Mouse (Mus musculus): ENCODE data around the gene Pprc1. TPM values are rescaled to one million over a fixed set of nuclear protein-coding genes. Genes with fewer than 3 reads are reported as not detected.

The Pprc1 gene
- total and polyA plus RNA-seq, 3 experiments: 27.8 to 135 (median 39.3) TPM

GRCm38 (mm10) chr19:46049129-46049528, 4.4 kb downstream of the Pprc1 start:
- no peak for DNase-seq (ENCODE audit: low read depth, low spot score)
- no peaks in the 10 kb centered on the region for H3K9me3 ChIP-seq (replicated peaks; ENCODE audit: insufficient read depth, low read length)
- no peaks in the 10 kb centered on the region for H3K27me3 ChIP-seq (ENCODE audit: control insufficient read depth in 1 of 2, insufficient read depth in 2 of 2, low read length in 2 of 2)
- H3K9ac ChIP-seq (ENCODE audit: control insufficient read depth, low read depth, low read length, poor library complexity, severe bottlenecking): no peak overlapping the region
- H3K79me2 ChIP-seq (ENCODE audit: control insufficient read depth, insufficient read depth, low read length, poor library complexity): peaks cover 12% of the 10 kb centered on the region
- H3K36me3 ChIP-seq (ENCODE audit: control insufficient read depth in 1 of 2, insufficient read depth in 2 of 2, low read length in 2 of 2): peaks cover 0 to 18% of the 10 kb centered on the region in 2 experiments; a peak in 2 of 4 replicates
- H3K4me3 ChIP-seq (ENCODE audit: control insufficient read depth in 1 of 2, insufficient read depth in 1 of 2, low read depth in 2 of 2, low read length in 2 of 2): no peak overlapping the region
- no peak overlapping the region for H3K27ac ChIP-seq (ENCODE audit: control insufficient read depth, low read depth, low read length)
- TF ChIP-seq ZNF384 (IDR thresholded peaks at IDR 0.05; ENCODE audit: low read depth, low read length): no peak
- TF ChIP-seq MYB (IDR thresholded peaks at IDR 0.05; ENCODE audit: low read depth, low read length): no peak
- peaks cover 5 to 24% of the 10 kb centered on the region in 2 experiments for H3K4me1 ChIP-seq (ENCODE audit: control insufficient read depth in 1 of 2, insufficient read depth in 2 of 2, low read length in 2 of 2)

DNA sequence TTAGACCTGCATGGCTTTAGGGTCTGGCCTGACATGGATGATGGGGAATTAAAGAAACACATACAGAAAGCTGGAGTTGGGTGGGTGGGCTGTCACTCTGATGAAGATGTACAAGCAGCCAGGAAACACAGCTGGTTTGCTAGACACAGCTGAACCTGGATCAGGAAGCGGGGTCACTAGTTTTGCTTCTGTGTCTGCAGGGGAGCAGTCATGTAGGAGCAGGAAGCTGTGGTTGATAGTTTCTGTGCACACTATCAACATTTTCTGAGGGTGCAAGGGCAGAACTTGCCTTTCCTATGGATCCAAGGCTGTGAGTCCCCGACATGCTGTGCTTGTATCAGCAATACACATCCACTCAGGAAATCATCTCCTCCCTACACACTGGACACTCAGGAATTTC, 5.8 kb downstream of the Pprc1 start:
- Histone ChIP-seq H3K4me1 (ENCODE audit: control insufficient read depth in 1 of 2, insufficient read depth in 2 of 2, low read length in 2 of 2) (peaks cover 5 to 23% of the 10 kb centered on the region in 2 experiments), H3K27me3 (ENCODE audit: control insufficient read depth in 1 of 2, insufficient read depth in 2 of 2, low read length in 2 of 2) (no peaks in the 10 kb centered on the region), H3K9me3 (replicated peaks; ENCODE audit: insufficient read depth, low read length) (no peaks in the 10 kb centered on the region), H3K79me2 (ENCODE audit: control insufficient read depth, insufficient read depth, low read length, poor library complexity) (no peaks in the 10 kb centered on the region; the same call in 1 of the 2 replicates), H3K9ac (ENCODE audit: control insufficient read depth, low read depth, low read length, poor library complexity, severe bottlenecking) (peak overlapping the region; percentile 46), H3K36me3 (ENCODE audit: control insufficient read depth in 1 of 2, insufficient read depth in 2 of 2, low read length in 2 of 2) (peaks cover 0 to 18% of the 10 kb centered on the region in 2 experiments; a peak in 2 of 4 replicates), H3K4me3 (ENCODE audit: control insufficient read depth in 1 of 2, insufficient read depth in 1 of 2, low read depth in 2 of 2, low read length in 2 of 2) (peak overlapping the region; percentile 31 to 57), H3K27ac (ENCODE audit: control insufficient read depth, low read depth, low read length) (peak overlapping the region; percentile 46)
- DNase-seq (ENCODE audit: low read depth, low spot score): peak; percentile 81
- TF ChIP-seq EP300 (IDR thresholded peaks at IDR 0.05; ENCODE audit: low read depth in 1 of 2, low read length in 2 of 2) (peak; percentile 31 to 45; a peak in 2 of 4 replicates), UBTF (IDR thresholded peaks at IDR 0.05; ENCODE audit: borderline replicate concordance, insufficient read depth, low read depth, low read length) (no peak), ELF1 (IDR thresholded peaks at IDR 0.05; ENCODE audit: low read depth, low read length) (peak; percentile 72), MAFK (IDR thresholded peaks at IDR 0.05; ENCODE audit: borderline replicate concordance, low read depth, low read length) (no peak), JUND (IDR thresholded peaks at IDR 0.05; ENCODE audit: low read depth, low read length) (no peak), MAX (IDR thresholded peaks at IDR 0.05; ENCODE audit: low read length) (peak; percentile 16; the same call in 1 of the 2 replicates), CHD1 (IDR thresholded peaks at IDR 0.05; ENCODE audit: low read depth, low read length) (no peak), CHD2 (IDR thresholded peaks at IDR 0.05; ENCODE audit: low read length) (no peak), NRF1 (IDR thresholded peaks at IDR 0.05; ENCODE audit: insufficient read depth, low read depth, low read length, poor library complexity, severe bottlenecking) (no peak), RCOR1 (IDR thresholded peaks at IDR 0.05; ENCODE audit: low read depth, low read length) (peak; percentile 46; the same call in 1 of the 2 replicates), GATA1 (IDR thresholded peaks at IDR 0.05; ENCODE audit: low read depth, low read length) (0 out of 2 replicates have a peak, but pooled peaks have one; percentile 36), GABPA (IDR thresholded peaks at IDR 0.05; ENCODE audit: low read depth, low read length) (no peak), ZKSCAN1 (IDR thresholded peaks at IDR 0.05; ENCODE audit: low read depth, low read length) (no peak), ETS1 (IDR thresholded peaks at IDR 0.05; ENCODE audit: low read depth, low read length) (peak; percentile 71), BHLHE40 (IDR thresholded peaks at IDR 0.05; ENCODE audit: borderline replicate concordance, low read depth, low read length) (no peak), MYC (IDR thresholded peaks at IDR 0.05; ENCODE audit: low read depth, low read length) (peak; percentile 45; the same call in 1 of the 2 replicates), POLR2A (IDR thresholded peaks at IDR 0.05; ENCODE audit: control insufficient read depth in 1 of 2, insufficient read depth in 1 of 2, low read depth in 1 of 2, low read length in 2 of 2, poor library complexity in 1 of 2) (peak in 1 of 2 experiments; percentile 23; a peak in 1 of 4 replicates), MAZ (IDR thresholded peaks at IDR 0.05; ENCODE audit: low read depth, low read length) (no peak), RAD21 (IDR thresholded peaks at IDR 0.05; ENCODE audit: low read depth, low read length) (no peak), KAT2A (conservative IDR thresholded peaks at IDR 0.05; ENCODE audit: low read depth, low read length) (no peak), TAL1 (IDR thresholded peaks at IDR 0.05; ENCODE audit: low read length) (no peak), TCF12 (IDR thresholded peaks at IDR 0.05; ENCODE audit: low read depth, low read length) (no peak), MYB (IDR thresholded peaks at IDR 0.05; ENCODE audit: low read depth, low read length) (no peak), SIN3A (IDR thresholded peaks at IDR 0.05; ENCODE audit: low read length) (no peak; the same call in 1 of the 2 replicates), ZNF384 (IDR thresholded peaks at IDR 0.05; ENCODE audit: low read depth, low read length) (no peak), ZC3H11A (IDR thresholded peaks at IDR 0.05; ENCODE audit: low read depth, low read length) (no peak), MXI1 (IDR thresholded peaks at IDR 0.05; ENCODE audit: low read depth, low read length) (no peak), SMC3 (IDR thresholded peaks at IDR 0.05; ENCODE audit: low read depth, low read length) (no peak), ZMIZ1 (IDR thresholded peaks at IDR 0.05; ENCODE audit: low read depth, low read length) (no peak), USF1 (IDR thresholded peaks at IDR 0.05; ENCODE audit: low read depth, low read length) (no peak), E2F4 (IDR thresholded peaks at IDR 0.05; ENCODE audit: borderline replicate concordance, low read depth, low read length) (no peak)
